Mouse (Mus musculus) ES-E14 (cell line): Measurements from ENCODE around the gene Hcrt. TPM values are rescaled to one million over a fixed set of nuclear protein-coding genes. Genes with fewer than 3 reads are reported as not detected.

ENCODE experiments used
- DNase-seq: peaks from one replicate; pipeline ENCODE4 v3.0.0-alpha.2; 2013; ENCODE audit warnings: low read depth, low spot score
- H3K27ac ChIP-seq: 2 replicates; pipeline ENCODE4 v1.5.1; 2012; ENCODE audit warnings: low read depth, mild to moderate bottlenecking, low read length, moderate library complexity, mixed read lengths; ENCODE audit not compliant: poor library complexity, insufficient read depth, severe bottlenecking
- H3K36me3 ChIP-seq: 2 replicates; pipeline ENCODE4 v1.6.1; 2012; ENCODE audit warnings: mild to moderate bottlenecking, low read length, moderate library complexity, mixed read lengths; ENCODE audit not compliant: control insufficient read depth, poor library complexity, insufficient read depth, severe bottlenecking
- H3K4me1 ChIP-seq, 2 experiments: fragments of 150-350 bp in 1 of 2; sonication (generic) in 1 of 2; 2 replicates each; pipeline ENCODE4 v1.6.1; 2012; ENCODE audit warnings: low read length in 2 of 2, mild to moderate bottlenecking in 1 of 2, mixed read lengths in 1 of 2; ENCODE audit not compliant: control insufficient read depth in 2 of 2, insufficient read depth in 2 of 2, poor library complexity in 1 of 2
- H3K4me3 ChIP-seq, 2 experiments: fragments of 150-350 bp in 1 of 2; sonication (generic) in 1 of 2; 2 replicates each; pipeline ENCODE4 v1.5.1; 2012; ENCODE audit warnings: low read length in 2 of 2, low read depth in 1 of 2, mild to moderate bottlenecking in 1 of 2, mixed read lengths in 1 of 2; ENCODE audit not compliant: insufficient read depth in 1 of 2, poor library complexity in 1 of 2, severe bottlenecking in 1 of 2
- H3K9ac ChIP-seq: 2 replicates; pipeline ENCODE4 v1.6.1; 2012; ENCODE audit warnings: low read depth, mild to moderate bottlenecking, low read length, mixed read lengths; ENCODE audit not compliant: poor library complexity, insufficient read depth, severe bottlenecking
- H3K9me3 ChIP-seq: fragments of 150-350 bp; sonication (generic); 2 replicates; pipeline ENCODE4 v1.6.1; 2012; ENCODE audit warnings: low read depth, mild to moderate bottlenecking, low read length; ENCODE audit not compliant: control insufficient read depth, insufficient read depth
- CHD2 ChIP-seq: IDR thresholded peaks from 2 replicates; pipeline ENCODE4 v1.6.1; 2014; ENCODE audit warnings: mild to moderate bottlenecking, low read depth, low read length, inconsistent platforms
- HCFC1 ChIP-seq: IDR thresholded peaks from 2 replicates; pipeline ENCODE4 v1.6.1; 2012; ENCODE audit warnings: low read length, inconsistent platforms, borderline replicate concordance; ENCODE audit not compliant: insufficient read depth
- MAFK ChIP-seq: IDR thresholded peaks from 2 replicates; pipeline ENCODE4 v1.6.1; 2014; ENCODE audit warnings: mild to moderate bottlenecking, low read depth, low read length, inconsistent platforms; ENCODE audit not compliant: insufficient read depth
- ZC3H11A ChIP-seq: IDR thresholded peaks from 2 replicates; pipeline ENCODE4 v1.6.1; 2012; ENCODE audit warnings: low read depth, mild to moderate bottlenecking, inconsistent platforms, low read length, borderline replicate concordance
- ZNF384 ChIP-seq: IDR thresholded peaks from 2 replicates; pipeline ENCODE4 v1.6.1; 2012; ENCODE audit warnings: low read depth, low read length, inconsistent platforms
- in situ Hi-C, 2 experiments: fragments of 600-800 bp; cut with MboI; formaldehyde crosslinking; loops; one replicate each; pipeline ENCODE4 v1.15.1; 2025; ENCODE audit warnings: low sequenced_read_pairs in 2 of 2, inconsistent platforms in 1 of 2; ENCODE audit not compliant: unreplicated experiment in 2 of 2
- total RNA-seq: library from RNA; depleted of rRNA; stranded (reverse); fragments of 300-350 nt; gene quantifications from 2 replicates; pipeline ENCODE4 v1.2.3, GENCODE M21; 2012

The Hcrt gene
- total RNA-seq, 1 experiment: not detected

GRCm38 (mm10) chr11:100720345-100720744 lies 42.4 kb downstream of the Hcrt start:
- Histone ChIP-seq H3K9me3 (no peaks in the 10 kb centered on the region), H3K9ac (no peak overlapping the region), H3K27ac (no peak overlapping the region), H3K4me1 (peaks cover 11 to 31% of the 10 kb centered on the region in 2 experiments), H3K4me3 (no peak overlapping the region), H3K36me3 (peaks cover 24% of the 10 kb centered on the region)
- TF ChIP-seq MAFK: no peak
- no peak for TF ChIP-seq ZC3H11A
- TF ChIP-seq ZNF384: no peak
- TF ChIP-seq HCFC1: no peak
- TF ChIP-seq CHD2: no peak
- DNase-seq: no peak
- in situ Hi-C loops: no loop called here

DNA sequence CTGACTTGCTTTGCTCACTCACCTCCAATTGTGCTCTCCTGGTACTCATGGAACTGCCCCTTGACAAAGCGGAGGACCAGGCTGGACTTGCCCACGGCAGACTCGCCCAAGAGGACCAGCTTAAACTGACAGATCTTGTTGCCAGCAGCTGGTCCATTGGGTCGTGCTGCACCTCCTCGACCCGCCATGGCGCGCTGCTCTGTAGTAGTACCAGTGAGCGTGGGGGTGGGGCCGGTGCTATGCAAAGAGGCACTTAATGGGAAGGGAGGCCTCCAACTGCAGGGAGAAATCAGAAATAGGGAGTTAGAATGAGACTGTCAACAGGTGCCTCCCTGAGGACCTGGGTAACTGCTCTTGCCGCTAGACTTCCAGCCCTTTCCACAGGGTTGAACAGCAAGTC lies 42.8 kb downstream of the Hcrt start:
- Histone ChIP-seq H3K4me1 (peaks cover 11 to 26% of the 10 kb centered on the region in 2 experiments), H3K9ac (peak overlapping the region; percentile 7; the same call in 1 of the 2 replicates), H3K4me3 (peak overlapping the region in 1 of 2 experiments; percentile 28; a peak in 1 of 4 replicates), H3K9me3 (no peaks in the 10 kb centered on the region), H3K36me3 (peaks cover 25% of the 10 kb centered on the region), H3K27ac (no peak overlapping the region)
- no peak for DNase-seq
- TF ChIP-seq ZNF384 (no peak), CHD2 (no peak), MAFK (no peak), ZC3H11A (no peak), HCFC1 (no peak)
- in situ Hi-C loops: no loop called here

DNA sequence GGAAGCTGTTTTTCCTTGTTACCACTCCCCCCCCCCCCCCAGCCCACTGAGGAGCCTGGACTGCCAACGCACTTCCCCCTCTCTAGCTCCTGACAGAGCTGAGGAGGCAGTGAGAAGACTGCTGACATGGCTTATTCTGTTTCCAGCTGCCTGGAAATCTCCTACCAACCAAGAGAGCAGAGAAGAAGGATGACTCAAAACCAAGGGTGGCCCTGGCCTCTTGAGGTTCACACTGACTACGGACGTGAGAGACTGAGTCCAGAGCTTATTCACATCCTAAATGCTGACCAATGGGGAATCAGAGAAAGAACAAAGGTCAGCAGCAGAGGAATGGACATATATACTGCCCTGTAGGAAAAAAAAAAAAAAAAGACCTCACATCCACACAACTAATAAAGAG lies 43.4 kb downstream of the Hcrt start:
- H3K4me1 ChIP-seq: peaks cover 12 to 25% of the 10 kb centered on the region in 2 experiments
- no peak overlapping the region for H3K4me3 ChIP-seq
- no peak for DNase-seq
- H3K27ac ChIP-seq: no peak overlapping the region
- peaks cover 27% of the 10 kb centered on the region for H3K36me3 ChIP-seq
- in situ Hi-C loops: no loop called here
- H3K9me3 ChIP-seq: no peaks in the 10 kb centered on the region
- no peak overlapping the region for H3K9ac ChIP-seq
- no peak for TF ChIP-seq ZC3H11A
- TF ChIP-seq MAFK: no peak
- no peak for TF ChIP-seq HCFC1
- TF ChIP-seq CHD2: no peak
- TF ChIP-seq ZNF384: no peak

DNA sequence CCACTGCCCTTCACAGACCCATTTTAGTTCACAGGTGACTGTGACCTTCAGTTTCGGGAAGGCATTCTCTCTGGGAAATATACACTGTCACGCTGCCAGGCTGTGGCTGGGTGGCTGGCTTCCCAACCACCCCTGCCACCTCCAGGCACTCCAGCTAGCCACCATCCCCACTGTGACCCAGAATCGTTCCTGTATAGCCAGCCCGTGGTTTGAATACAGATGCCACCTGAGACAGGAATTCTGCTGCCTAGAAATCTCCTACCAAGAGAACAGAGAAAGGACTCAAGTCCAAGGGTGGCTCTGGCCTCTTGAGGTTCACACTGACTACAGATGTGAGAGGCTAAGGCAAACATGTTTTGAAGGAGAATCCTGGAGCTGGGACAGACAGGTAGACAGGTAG lies 43.9 kb downstream of the Hcrt start:
- Histone ChIP-seq H3K9ac (no peak overlapping the region), H3K36me3 (peaks cover 27% of the 10 kb centered on the region), H3K4me1 (peaks cover 12 to 25% of the 10 kb centered on the region in 2 experiments), H3K27ac (no peak overlapping the region), H3K9me3 (no peaks in the 10 kb centered on the region), H3K4me3 (no peak overlapping the region)
- no peak for TF ChIP-seq ZNF384
- TF ChIP-seq HCFC1: no peak
- TF ChIP-seq CHD2: no peak
- TF ChIP-seq ZC3H11A: no peak
- no peak for TF ChIP-seq MAFK
- in situ Hi-C loops: no loop called here
- DNase-seq: no peak

DNA sequence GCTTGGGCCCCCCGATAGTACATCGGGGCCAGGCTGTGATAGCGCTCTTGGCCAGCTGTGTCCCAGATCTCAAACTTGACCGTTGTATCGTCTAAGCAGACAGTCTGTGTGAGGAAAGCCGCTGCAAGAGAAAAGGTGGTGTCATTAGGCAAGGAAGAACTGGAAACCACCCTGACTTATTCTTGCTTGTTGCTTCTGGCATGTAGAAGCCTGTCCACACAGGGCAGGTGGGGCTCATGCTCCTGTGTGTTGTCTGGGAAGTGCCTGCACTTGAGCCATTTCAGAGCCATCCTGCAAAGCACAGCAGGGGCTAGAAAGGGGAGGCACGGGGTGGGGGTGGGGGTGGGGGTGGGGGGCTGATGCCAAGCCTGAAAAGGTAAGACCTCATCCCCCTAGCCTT lies 44.3 kb downstream of the Hcrt start:
- Histone ChIP-seq H3K4me3 (no peak overlapping the region), H3K27ac (no peak overlapping the region), H3K4me1 (peaks cover 12 to 25% of the 10 kb centered on the region in 2 experiments), H3K9me3 (no peaks in the 10 kb centered on the region), H3K9ac (no peak overlapping the region), H3K36me3 (peaks cover 27% of the 10 kb centered on the region)
- DNase-seq: no peak
- TF ChIP-seq CHD2 (no peak), ZC3H11A (no peak), MAFK (no peak), HCFC1 (no peak), ZNF384 (no peak)
- in situ Hi-C loops: no loop called here
